Mouse (Mus musculus) right cerebral cortex, postnatal 25 days (tissue): Measurements from ENCODE around the gene Znrd1as.
A peak's percentile ranks its signal among the peaks of the same experiment; 100 is the strongest.

Source experiments
- DNase-seq: peaks from one replicate; pipeline ENCODE4 v3.0.0; 2022

Znrd1as gene

GRCm38 (mm10) chr17:36997033-36997735 is 38.8 kb downstream of the Znrd1as start:
- peak; percentile 55 for DNase-seq

DNA sequence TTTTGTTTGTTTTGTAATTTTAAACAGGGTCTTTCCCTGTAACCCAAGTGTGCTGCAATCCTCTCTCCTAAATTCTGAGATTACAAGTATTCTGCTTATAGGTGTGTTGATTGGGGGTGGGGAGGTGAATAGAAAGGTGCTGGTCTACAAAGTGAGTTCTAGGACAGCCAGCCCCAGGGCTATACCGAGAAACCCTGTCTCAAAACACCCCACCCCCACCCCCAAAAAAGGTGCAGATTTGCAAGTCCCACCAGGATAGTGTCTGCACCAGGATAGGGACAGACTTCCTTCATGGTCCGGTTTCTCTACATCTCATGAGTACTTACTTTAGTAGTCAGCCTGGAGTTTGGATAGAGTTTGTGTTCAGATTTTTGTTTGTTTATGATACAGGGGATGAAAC is 40.1 kb downstream of the Znrd1as start:
- DNase-seq = no peak

GRCm38 (mm10) chr17:37000863-37001262 is 42.5 kb downstream of the Znrd1as start, which contains the start of gene Zfp57:
Gene Zfp57, plus strand, starts transcription at chr17:37001163.
- no peak for DNase-seq

- peak; percentile 46 for DNase-seq
Observed at GRCm38 (mm10) chr17:37002364-37003330, 44.3 kb downstream of the Znrd1as start.

DNA sequence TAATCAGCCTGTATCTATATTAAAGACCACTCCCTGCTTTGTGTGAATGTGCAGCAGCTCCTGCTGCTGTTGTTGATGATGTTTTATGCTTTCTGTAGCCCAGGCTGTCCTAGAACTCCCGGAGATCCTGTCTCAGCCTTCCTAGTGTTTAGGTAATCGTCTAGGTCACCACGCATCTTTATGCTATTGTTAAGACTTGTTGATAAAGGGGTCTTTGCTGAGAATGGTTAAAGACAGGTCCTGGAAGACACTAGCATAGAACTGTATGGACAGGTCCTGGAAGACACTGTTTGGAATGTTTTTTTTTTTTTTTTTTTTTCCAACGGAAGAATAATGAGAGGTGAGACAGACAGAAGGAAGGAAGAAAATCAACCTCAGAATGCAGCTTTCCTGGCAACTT is 45.0 kb downstream of the Znrd1as start:
- no peak for DNase-seq

- no peak for DNase-seq
Observed at GRCm38 (mm10) chr17:37008161-37008560, 49.8 kb downstream of the Znrd1as start.

- DNase-seq = no peak
Observed at GRCm38 (mm10) chr17:37009460-37010042, 51.2 kb downstream of the Znrd1as start.

GRCm38 (mm10) chr17:37011719-37012118 is 53.3 kb downstream of the Znrd1as start:
- no peak for DNase-seq

DNA sequence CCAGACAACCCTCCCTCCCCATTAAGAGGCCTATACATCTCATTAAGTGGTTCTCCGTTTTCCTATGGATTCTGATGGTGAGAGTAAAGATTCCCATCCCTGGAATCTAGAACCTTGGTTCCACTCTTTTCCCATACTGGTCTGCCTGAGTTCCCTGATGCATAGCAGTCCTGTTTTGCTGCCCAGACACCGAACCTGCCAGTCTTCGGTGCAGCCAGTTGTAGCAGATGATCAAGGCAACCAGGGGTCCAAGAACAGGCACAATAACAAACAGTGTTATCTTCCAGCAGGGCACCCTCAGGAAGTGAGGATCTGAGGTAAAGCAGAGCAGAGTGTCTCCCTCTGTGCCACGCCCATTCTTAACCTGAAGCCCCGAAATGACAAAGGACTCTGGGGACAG is 53.7 kb downstream of the Znrd1as start:
- DNase-seq = no peak
